Mouse (Mus musculus): Measurements from ENCODE around the gene Tspan13.

The Tspan13 gene

DNA sequence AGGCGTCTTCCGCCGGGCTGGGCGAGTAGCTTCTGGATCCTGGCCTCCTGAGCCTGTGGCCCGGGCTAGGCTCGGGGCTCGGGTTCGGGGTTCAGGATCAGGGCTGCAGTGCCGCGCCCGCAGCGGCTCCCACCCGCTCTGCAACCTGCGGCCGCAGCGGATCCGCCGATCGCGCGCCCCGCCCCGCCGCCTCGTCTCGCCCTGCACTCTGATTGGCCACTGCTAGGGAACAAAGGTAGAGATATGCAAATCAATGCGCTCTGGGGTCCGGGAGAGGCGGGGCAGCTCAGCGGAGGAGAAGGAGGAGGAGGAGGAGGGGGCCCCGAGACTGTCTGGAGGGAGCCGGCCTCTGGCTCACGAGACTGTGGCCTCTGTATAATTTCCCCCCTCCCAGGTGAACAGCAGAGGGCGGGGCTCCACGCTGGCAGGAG, at the start of gene Tspan13:
Gene Tspan13, minus strand, starts transcription at position 153 of the 431 bp plus-strand sequence.
- no peak for DNase-seq (ENCODE audit: low read depth)

DNA sequence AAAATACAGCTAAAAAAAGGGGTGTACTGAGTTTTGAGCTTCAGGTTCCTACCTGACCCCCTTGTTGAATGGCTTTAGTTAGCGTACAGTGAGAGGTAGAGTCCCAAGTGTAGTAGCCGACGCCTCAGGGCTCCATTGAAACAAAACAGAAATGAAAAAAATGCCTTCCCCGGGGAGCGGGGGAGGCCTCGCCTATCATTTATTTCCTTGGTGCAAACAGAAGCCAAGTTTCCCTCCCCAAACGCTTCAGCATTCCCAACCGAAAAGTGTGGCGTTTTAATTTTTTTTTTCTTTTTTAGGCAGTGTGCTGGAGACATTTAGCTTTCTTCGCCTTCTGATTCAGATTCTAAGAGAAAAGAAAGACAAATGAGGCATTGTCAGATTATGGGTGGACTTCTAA, 49.7 kb upstream of the Tspan13 start:
- no peak for DNase-seq (ENCODE audit: low read depth)

DNA sequence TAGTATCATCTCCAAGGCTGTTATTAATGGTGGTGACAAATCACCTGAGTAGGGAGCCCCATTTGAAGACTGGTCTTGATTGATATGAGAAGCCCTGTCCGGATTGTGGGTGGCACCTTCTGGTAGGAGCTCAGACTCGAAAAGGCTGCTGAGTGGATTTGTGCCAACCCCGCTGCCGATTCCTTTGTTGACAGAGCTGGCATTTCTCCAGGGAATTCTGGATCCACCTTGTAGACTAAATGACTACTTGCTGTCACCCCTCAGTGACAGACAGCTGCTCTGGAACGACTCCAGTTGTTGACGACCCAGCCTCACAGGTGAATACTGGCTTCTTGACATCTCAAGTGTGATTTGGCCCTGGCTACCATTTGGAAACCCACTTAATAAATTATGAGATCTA, 46.9 kb upstream of the Tspan13 start:
- DNase-seq (ENCODE audit: low read depth), result no peak

DNA sequence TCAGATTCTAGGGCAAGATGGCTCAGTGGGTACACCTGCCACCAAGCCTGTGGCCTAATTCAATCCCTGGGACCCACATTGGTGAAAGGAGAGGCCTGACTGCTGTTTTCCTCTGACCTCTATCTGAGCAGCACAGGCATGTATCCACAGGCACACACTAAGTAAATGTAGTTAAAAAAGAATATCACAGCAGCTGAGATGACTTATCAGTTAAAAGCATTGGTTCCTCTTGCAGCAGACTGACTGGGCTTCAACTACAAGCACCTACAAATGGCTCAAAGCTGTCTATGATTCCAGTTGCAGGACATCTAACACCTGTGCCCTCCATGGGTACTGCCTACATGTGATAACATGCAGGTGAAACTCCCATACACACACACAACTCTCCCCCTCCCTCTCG, 46.5 kb upstream of the Tspan13 start:
- no peak for DNase-seq (ENCODE audit: low read depth)

GRCm38 (mm10) chr12:36085380-36085779, 43.1 kb upstream of the Tspan13 start:
- DNase-seq (ENCODE audit: low read depth), result no peak

- DNase-seq (ENCODE audit: low read depth), result no peak
These were observed 36.0 kb upstream of the Tspan13 start for GRCm38 (mm10) chr12:36078101-36078899.

GRCm38 (mm10) chr12:36072860-36073259, 30.6 kb upstream of the Tspan13 start:
- no peak for DNase-seq (ENCODE audit: low read depth)

DNA sequence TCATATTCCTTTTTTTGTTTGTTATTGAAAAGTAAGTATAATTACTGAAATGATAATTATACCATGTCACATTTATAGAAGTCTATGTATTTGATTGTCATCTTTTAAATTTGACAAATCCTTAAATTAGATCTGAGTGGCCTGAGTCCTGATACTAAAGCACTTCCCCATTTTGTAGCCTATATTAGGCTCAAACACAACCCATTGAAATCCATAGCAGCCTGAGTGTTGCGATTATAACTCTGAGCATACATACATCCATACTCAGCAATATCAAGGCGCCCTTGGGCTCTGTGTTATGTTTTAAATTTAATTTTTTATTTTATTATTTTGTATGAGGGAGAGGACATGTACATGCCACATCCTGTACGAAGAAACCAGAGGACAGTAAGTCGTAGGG, 27.9 kb upstream of the Tspan13 start:
- no peak for DNase-seq (ENCODE audit: low read depth)

DNA sequence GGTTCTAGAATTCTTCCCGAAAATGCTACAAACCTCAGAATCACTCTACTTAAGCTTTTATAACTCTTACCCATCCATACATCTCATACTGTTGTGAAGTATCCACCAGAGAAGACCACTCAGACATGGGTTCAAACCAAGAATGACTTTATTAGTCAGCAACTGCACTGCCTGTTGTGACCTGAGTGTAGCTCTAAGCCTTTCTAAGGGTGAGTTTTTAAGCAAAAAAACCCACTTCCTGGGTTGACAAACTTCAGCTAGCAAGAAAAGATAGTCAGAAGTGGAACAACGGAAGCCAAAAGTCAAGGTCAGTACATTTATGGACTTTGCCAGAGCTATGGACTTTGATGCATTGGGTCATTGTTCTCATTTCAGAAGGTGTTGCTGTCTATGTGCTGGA, 25.2 kb upstream of the Tspan13 start:
- DNase-seq (ENCODE audit: low read depth), result no peak

DNA sequence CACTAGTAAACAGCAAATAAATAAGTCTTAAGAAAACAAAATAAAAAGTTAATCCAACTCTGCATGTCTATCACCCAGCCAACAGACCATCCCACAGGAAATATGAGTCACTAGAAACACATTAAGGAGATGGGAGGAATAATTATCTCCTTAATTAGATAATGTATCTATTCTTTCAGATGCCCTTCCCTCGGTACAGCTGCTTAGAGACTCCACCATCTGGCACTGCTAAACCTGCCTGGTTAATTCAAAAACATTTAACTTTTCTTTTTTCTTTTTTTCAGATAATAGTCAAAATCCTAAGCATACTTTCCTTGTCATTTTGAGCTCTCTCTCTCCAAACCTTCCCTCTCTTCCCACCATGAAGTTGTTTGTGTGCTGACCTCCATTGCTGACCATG, 23.6 kb upstream of the Tspan13 start:
- no peak for DNase-seq (ENCODE audit: low read depth)

DNA sequence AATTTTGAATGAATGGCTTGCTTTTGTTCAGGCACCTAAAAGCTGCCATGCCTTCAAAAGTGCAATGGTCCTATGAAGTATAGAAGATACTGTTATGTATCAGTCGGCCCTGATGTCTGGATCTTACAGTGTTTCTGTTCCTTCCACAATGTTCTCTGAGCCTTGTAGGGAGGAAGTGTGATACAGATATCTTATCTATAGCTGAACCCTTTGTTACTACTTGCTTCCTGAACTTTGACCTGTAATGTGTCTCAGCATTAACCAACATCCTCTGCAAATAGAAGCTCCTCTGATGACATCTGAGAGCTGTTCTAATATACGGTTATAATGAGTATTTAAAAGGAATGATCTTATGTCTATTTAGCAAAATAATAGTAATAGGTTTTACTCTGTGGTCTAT, 15.4 kb upstream of the Tspan13 start:
- DNase-seq (ENCODE audit: low read depth), result no peak

GRCm38 (mm10) chr12:36050276-36050675, 8.0 kb upstream of the Tspan13 start:
- DNase-seq (ENCODE audit: low read depth), result no peak

- DNase-seq (ENCODE audit: low read depth), result peak; percentile 4
These were observed 5.3 kb upstream of the Tspan13 start for GRCm38 (mm10) chr12:36047593-36047992.

DNA sequence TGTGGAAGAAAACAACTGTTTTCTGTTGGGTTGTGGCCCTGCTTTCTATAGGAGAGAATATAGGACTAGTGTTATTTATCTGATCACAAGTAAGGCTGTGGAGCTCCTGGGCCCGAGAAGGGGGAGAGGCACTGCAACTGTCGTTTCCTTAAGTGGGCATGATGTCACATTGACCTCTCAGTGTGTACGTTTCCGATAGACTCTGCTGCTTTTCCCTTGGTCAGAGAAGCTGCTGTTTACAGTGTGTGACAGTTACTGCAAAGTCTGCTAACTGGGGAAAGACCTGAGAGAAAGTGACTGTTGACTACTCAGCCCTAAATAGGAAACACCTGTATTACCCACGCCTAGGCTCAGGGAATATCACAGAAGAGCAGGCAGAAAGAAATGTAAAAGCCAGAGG, 3.9 kb upstream of the Tspan13 start:
- no peak for DNase-seq (ENCODE audit: low read depth)

DNA sequence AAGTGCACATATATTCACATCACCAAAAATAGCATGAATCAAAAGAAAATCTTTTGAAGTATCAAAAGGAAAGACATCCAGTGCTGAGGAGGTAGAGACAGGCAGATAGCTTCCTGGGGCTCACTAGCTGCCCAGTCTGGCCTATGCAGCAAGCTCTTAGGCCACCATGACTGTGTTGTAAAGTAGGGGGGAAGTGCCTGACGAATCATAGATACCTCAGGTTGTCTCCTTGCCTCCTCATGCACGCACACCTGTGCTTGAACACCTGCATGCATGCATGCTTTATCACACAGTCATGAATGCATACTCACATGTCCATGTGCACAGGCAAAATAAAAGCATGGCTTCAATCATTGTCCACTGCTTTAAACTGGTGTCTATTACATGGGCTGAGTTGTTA, 2.4 kb upstream of the Tspan13 start:
- DNase-seq (ENCODE audit: low read depth), result no peak

DNA sequence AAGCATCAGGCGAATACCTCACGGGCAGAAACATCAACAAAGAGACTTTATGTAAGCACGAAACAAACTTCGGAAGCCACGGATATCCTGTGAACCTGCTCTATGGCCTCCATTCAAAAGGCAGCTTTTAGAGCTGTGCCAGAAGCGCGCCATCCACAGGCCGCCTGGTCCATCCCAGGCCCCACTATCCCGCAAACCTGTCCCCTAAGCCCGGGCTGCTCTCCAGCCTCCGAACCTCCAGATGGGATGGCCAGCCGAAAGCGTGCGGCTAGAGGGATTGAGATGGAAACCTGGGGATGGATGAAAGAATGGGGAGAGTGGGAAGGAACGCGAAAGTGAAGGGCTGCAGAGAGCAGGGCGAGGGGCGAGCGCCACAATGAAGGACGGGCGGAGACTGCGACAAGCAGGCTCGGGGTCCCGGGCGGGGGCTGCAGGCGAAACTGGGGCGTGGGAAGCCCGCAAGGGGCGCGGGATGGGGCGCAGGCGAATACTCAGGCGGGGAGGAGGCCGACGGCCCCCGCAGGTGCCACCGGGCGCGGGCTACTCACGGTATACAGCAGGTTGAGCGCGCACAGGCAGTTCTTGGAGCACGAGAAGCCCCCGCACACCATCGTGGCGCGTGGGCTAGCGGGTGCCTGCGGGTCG, 475 bp downstream of the Tspan13 start:
- no peak for DNase-seq (ENCODE audit: low read depth)

DNA sequence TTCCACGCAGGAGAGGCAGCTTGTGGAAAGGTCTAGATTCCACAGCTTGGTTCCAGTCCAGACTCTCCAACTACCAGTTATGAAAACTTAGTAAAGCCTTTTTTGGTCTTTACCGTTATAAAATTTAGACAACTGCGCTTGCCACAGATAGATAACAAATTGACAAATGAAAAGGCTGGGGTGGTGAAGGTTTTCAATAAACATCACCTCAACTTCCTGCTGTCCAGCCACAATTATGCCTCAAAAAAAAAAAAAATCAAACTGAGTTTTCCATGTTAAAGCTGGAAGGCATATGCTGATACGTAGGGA, 1.1 kb downstream of the Tspan13 start:
- no peak for DNase-seq (ENCODE audit: low read depth)

DNA sequence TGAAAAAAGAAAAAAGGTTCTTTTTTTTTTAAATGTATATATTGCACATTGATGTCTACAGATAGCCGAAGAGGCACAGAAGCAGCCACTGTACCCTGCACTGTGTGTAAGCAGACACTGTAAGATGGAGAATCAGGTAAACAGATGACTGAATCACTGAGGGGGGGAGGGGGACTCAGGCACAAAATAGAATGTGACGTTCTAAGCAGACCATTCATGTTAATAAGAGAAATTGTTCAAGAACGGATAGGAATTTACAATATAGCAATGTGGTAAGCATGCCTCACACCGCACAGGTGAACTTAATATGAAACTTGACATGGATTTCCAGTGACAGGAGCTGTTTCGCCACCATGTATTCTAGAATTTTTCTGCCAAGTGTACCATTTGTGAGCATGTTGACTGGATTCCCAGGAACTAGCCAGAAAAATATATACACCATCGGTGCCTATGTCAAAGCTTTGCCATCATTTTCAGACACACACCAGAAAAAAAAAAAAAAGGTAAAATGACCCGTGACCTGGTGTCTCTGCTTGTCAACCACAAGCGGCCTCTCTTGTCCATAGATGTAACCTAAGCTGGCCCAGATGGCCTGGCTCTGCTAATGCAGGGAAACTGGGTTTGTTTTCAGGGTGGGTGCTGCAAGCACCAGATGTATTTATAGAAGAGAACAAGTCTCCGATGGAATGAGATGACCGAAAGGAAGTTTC, 1.6 kb downstream of the Tspan13 start:
- DNase-seq (ENCODE audit: low read depth), result no peak

- DNase-seq (ENCODE audit: low read depth), result no peak
These were observed 2.7 kb downstream of the Tspan13 start for GRCm38 (mm10) chr12:36039541-36040084.

DNA sequence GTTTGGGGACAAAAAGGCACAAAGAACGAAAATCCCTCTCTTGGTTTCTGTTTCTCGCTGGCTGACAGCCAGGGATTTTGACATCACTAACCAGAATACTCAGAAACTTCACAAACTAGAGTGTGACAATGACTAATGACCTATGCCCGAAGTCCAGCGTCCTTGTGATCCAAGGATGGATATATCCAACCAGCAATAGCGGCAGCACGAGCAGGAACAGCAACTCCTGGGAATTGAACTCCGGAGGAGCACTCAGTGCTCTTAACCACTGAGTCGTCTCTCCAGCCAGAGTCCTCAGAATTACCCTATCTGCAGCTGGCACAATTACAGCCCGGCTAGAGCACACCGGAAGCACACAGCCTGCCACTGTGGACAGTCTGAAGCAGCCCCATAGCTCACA, 5.5 kb downstream of the Tspan13 start:
- peak; percentile 15 for DNase-seq (ENCODE audit: low read depth)

- no peak for DNase-seq (ENCODE audit: low read depth)
These were observed 6.2 kb downstream of the Tspan13 start for GRCm38 (mm10) chr12:36036121-36036520.

GRCm38 (mm10) chr12:36035501-36035900, 6.8 kb downstream of the Tspan13 start:
- no peak for DNase-seq (ENCODE audit: low read depth)

GRCm38 (mm10) chr12:36032419-36032818, 9.9 kb downstream of the Tspan13 start:
- no peak for DNase-seq (ENCODE audit: low read depth)

Data from NIH3T3 (cell line).